Mouse (Mus musculus): ENCODE data around the gene Rassf7. TPM values are rescaled to one million over a fixed set of nuclear protein-coding genes. Genes with fewer than 3 reads are reported as not detected.

Gene Rassf7
- polyA plus RNA-seq, 1 experiment from 2014 or later: 63.7 TPM

DNA sequence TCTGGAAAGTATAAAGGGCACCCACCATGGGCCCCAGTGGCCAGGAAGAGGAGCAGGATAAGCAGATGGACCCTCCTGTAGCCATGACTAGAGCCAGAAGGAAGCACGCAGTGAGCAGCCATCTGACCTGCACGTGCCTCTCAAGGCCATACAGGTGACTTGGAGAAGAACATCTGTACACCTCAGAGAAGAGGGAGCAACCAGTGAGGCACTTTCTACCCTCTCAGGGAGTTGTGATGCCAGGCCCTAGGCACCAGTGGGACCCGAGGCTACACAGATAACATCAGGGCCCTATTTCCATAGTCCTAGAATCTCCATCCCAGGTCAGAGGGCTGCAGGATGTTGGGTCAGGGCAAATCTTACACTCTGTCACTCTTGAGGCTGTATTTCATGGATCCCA is 25.4 kb upstream of the Rassf7 start:
- Histone ChIP-seq H3K36me3 (peaks cover 18% of the 10 kb centered on the region), H3K4me3 (replicated peaks) (no peak overlapping the region), H3K4me1 (replicated peaks) (peaks cover 14% of the 10 kb centered on the region), H3K27ac (no peak overlapping the region), H3K27me3 (replicated peaks) (no peaks in the 10 kb centered on the region), H3K9me3 (no peaks in the 10 kb centered on the region), H3K4me2 (replicated peaks) (no peak overlapping the region), H3K9ac (no peak overlapping the region)
- ATAC-seq: no peak
- WGBS: 87% methylated on average over 3 of the region's 3 CpGs

DNA sequence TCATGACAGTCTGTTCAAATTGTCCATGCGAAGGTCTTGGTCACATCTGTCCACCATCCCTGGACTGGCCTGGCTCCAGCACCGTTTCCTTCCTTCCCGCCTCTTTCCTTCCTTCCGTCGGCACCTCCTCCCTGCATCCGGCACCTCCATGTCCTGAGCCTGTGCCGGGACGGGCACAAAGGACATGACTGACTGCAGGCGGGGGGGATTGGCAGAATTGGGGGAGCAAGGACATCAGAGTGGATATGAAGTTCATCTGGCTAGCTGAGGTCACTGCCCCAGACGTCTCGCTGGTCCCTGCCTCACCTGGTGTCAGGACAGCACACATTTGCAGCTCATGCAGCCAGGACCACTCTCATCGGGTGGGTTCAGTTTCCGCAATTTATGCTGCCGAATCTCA is 24.6 kb upstream of the Rassf7 start:
- peaks cover 18% of the 10 kb centered on the region for H3K36me3 ChIP-seq
- H3K27me3 ChIP-seq (replicated peaks): no peaks in the 10 kb centered on the region
- H3K4me3 ChIP-seq (replicated peaks): no peak overlapping the region
- 84% methylated on average over 14 of the region's 14 CpGs for WGBS
- no peak overlapping the region for H3K27ac ChIP-seq
- H3K9me3 ChIP-seq: no peaks in the 10 kb centered on the region
- peaks cover 17% of the 10 kb centered on the region for H3K4me1 ChIP-seq (replicated peaks)
- H3K9ac ChIP-seq: no peak overlapping the region
- ATAC-seq: no peak
- H3K4me2 ChIP-seq (replicated peaks): no peak overlapping the region

DNA sequence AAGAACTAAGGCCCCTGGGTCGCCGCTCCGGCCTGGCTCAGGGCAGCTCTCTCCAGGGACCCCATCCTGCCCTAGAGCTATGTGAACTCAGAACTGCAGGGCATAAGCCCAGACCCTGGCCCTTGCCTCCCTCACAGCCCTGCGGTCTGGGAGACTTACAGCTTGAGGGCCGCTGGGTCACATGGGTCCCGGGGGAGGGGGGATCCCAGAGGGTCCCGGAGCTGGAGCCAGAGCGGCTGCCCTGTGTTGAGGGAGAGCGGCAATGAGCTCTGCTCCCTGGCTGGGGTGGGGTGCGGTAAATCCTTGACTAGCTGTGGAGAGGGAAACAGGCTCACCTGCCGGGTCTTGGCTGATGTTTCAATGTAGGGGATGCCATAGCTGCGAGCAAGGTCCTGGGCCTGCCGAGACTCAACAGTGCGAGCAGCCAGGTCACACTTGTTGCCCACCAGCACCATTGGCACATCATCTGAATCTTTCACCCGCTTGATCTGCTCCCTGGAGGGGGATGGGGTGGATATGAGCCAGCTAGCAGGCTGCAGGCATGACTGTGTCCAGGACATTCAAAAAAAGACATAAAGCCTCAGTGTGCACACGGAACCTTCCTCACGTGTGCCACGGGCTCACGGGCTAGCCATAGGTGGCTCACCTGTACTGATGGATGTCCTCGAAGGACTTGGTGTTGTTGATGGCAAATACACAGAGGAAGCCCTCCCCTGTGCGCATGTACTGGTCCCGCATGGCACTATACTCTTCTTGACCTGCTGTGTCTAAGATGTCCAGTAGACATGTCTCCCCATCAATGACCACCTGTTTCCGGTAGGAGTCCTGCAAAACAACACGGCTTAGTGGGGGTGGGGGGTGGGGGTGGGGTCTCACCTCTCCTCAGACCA is 23.6 kb upstream of the Rassf7 start:
- Histone ChIP-seq H3K9ac (no peak overlapping the region), H3K9me3 (no peaks in the 10 kb centered on the region), H3K4me1 (replicated peaks) (peaks cover 17% of the 10 kb centered on the region), H3K36me3 (peaks cover 18% of the 10 kb centered on the region), H3K4me3 (replicated peaks) (no peak overlapping the region), H3K4me2 (replicated peaks) (peak overlapping the region; percentile 90), H3K27me3 (replicated peaks) (no peaks in the 10 kb centered on the region), H3K27ac (no peak overlapping the region)
- WGBS: 87% methylated on average over 24 of the region's 24 CpGs
- no peak for ATAC-seq

DNA sequence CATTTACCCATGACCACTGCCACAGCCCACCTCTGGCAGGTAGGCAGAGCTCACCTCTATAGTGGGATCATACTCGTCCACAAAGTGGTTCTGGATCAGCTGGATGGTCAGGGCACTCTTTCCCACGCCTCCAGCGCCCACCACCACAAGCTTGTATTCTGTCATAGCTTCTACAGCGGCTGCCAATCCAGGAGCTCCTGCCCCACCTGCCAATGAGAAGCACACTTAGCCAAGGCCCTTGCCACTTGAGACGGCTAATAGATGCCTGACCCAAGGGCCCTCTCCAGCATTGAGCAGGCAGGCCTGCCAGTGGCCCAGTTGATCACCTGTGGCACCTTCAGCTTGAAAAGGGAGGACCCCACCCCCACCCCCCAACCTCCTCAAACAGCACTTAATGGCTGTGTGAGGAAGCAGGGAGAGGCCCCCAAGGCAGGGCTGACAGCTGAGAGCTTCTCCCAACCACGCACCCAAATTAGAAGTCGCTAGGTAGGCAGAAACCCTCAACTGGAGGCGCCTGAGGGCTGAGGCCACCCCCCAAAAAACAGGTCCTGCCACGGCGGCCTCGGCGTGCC is 22.8 kb upstream of the Rassf7 start:
- 26% methylated on average over 12 of the region's 12 CpGs for WGBS
- Histone ChIP-seq H3K4me1 (replicated peaks) (peaks cover 17% of the 10 kb centered on the region), H3K4me3 (replicated peaks) (peak overlapping the region; percentile 94), H3K36me3 (peaks cover 18% of the 10 kb centered on the region), H3K9me3 (no peaks in the 10 kb centered on the region), H3K27ac (peak overlapping the region; percentile 81; the same call in 1 of the 2 replicates), H3K27me3 (replicated peaks) (no peaks in the 10 kb centered on the region), H3K9ac (peak overlapping the region; percentile 97), H3K4me2 (replicated peaks) (peak overlapping the region; percentile 90)
- no peak for ATAC-seq

DNA sequence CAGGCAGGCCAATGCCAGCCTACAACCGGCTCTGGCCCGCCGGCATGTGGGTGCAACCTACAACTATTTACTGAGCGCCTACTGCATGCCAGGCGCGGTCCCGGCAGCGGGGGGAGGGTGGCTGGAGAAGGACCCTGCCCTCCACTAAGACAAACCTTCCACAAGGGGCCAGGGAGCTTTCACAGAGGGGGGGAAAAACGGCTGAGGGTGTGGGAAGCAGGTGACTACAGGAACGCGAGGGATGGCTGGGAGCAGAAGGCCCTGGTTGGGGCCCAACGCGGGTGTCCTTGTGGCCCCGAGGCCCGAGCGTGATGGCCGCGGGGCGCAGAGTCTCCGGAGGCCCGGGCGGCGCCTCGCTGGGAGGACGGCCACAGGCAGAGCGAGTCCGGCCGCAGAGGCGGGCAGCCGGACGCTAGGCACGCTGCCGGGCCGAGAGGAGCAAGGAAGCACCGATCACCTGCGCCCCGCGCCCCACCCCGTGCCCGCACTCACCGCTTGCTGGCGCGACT is 22.3 kb upstream of the Rassf7 start:
- peak; percentile 11; the same call in 1 of the 2 replicates for ATAC-seq
- Histone ChIP-seq H3K27me3 (replicated peaks) (no peaks in the 10 kb centered on the region), H3K4me2 (replicated peaks) (peak overlapping the region; percentile 90), H3K9me3 (no peaks in the 10 kb centered on the region), H3K4me1 (replicated peaks) (peaks cover 17% of the 10 kb centered on the region), H3K36me3 (peaks cover 18% of the 10 kb centered on the region), H3K9ac (peak overlapping the region; percentile 97), H3K27ac (peak overlapping the region; percentile 81), H3K4me3 (replicated peaks) (peak overlapping the region; percentile 94)
- WGBS: 1% methylated on average over 27 of the region's 43 CpGs

DNA sequence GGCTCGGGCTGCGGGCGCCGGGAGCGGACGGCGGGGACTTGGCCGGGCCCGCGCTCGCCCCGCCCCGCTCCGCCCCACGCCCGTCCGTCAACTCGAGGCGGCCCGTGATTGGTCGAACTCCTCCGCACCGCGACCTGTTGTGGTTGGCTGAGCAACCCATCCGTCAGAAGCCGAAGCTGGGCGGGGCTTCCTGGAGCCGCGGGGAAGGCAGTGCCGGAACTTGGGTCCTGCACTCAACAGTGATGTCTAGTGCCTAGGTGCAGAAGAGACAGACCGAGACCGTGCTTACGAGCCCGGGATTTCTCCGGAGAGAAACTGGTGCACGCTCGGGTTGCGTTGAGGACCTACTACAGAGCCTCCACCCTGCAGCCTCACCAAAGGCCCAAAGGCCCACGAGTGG is 21.7 kb upstream of the Rassf7 start, which contains the start of the genes Hras and Lrrc56:
TSS of gene Hras (minus strand) at position 58 of the 400 bp plus-strand sequence.
TSS of gene Lrrc56 (plus strand) at position 210 of the 400 bp plus-strand sequence.
- Histone ChIP-seq H3K4me1 (replicated peaks) (peaks cover 17% of the 10 kb centered on the region), H3K36me3 (peaks cover 18% of the 10 kb centered on the region), H3K9me3 (no peaks in the 10 kb centered on the region), H3K4me3 (replicated peaks) (peak within 1 kb of the TSS; percentile 94), H3K27me3 (replicated peaks) (no peaks in the 10 kb centered on the region), H3K27ac (peak within 1 kb of the TSS; percentile 88), H3K9ac (peak within 1 kb of the TSS; percentile 97), H3K4me2 (replicated peaks) (peak within 1 kb of the TSS; percentile 97)
- under 1% methylated on average over 39 of the region's 39 CpGs for WGBS
- ATAC-seq: peak; percentile 96

DNA sequence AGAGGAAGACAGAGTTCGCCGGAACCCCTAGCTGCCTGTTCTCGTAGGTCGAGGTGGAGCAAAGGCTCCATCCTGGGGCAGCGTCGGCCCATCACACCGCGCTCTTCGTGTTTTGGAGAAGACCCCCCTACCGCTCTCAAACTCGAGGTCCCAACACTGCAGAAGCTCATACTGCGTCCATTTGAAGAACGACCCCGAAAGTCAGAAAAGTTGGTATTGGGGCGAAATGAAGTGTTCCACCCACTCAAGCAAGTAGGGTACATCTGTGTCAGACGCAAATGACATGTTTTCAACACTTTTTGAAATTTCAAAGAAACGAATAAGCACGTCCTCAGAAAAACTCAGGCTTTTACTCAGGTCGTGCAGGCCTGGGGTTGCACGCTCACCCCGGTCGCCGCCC is 21.3 kb upstream of the Rassf7 start:
- Histone ChIP-seq H3K4me1 (replicated peaks) (peaks cover 17% of the 10 kb centered on the region), H3K9ac (peak overlapping the region; percentile 51), H3K4me2 (replicated peaks) (peak overlapping the region; percentile 97), H3K36me3 (peaks cover 18% of the 10 kb centered on the region), H3K4me3 (replicated peaks) (peak overlapping the region; percentile 94), H3K27ac (peak overlapping the region; percentile 88), H3K9me3 (no peaks in the 10 kb centered on the region), H3K27me3 (replicated peaks) (no peaks in the 10 kb centered on the region)
- under 1% methylated on average over 23 of the region's 23 CpGs for WGBS
- no peak for ATAC-seq

DNA sequence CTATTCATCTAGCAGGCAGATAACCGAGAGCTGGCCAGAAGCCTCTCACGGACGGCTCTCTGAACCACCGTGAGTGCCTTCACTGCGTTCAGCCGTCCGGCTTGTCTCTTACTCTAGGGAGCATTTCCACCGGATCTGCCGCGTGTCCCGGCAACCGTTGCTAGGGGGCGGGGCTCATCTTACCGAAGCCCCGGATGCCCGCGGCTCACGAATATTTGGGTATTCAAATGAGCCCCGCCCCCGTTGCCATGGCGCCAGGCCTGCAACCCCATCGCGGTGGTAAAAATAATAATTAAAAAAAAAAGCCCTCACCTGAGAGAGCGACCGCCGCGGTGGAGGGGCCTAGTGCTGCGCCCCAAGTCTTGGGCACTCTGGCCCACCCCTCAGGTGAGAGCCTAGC is 20.8 kb upstream of the Rassf7 start:
- peak; percentile 27 for ATAC-seq
- Histone ChIP-seq H3K4me2 (replicated peaks) (peak overlapping the region; percentile 97), H3K4me3 (replicated peaks) (peak overlapping the region; percentile 94), H3K27ac (peak overlapping the region; percentile 88), H3K9me3 (no peaks in the 10 kb centered on the region), H3K4me1 (replicated peaks) (peaks cover 17% of the 10 kb centered on the region), H3K9ac (peak overlapping the region; percentile 51), H3K36me3 (peaks cover 18% of the 10 kb centered on the region), H3K27me3 (replicated peaks) (no peaks in the 10 kb centered on the region)
- 0% methylated on average over 28 of the region's 28 CpGs for WGBS

DNA sequence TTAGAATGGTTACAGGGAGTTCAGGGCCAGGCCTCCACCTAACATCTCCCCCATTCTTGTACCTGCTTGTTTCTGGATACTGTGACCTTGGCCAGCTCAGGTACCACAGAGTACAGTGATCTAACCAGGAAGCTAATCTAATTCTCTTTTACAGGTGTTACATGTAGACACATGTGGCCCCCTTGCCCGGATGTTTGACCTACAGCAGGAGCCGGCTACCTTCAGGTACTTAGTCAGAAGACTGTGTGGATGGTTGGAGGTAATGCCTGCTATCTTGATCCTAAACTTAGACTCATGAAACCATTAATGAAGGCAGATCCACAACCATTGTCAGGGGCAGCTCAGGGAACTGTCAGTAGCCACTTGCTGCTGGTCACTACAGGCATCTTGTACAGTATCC is 19.9 kb upstream of the Rassf7 start:
- no peaks in the 10 kb centered on the region for H3K9me3 ChIP-seq
- no peak overlapping the region; the same call in 1 of the 2 replicates for H3K4me2 ChIP-seq (replicated peaks)
- H3K27ac ChIP-seq: no peak overlapping the region
- H3K4me3 ChIP-seq (replicated peaks): no peak overlapping the region
- WGBS: 75% methylated on average over 2 of the region's 2 CpGs
- H3K27me3 ChIP-seq (replicated peaks): no peaks in the 10 kb centered on the region
- no peak for ATAC-seq
- H3K4me1 ChIP-seq (replicated peaks): peaks cover 17% of the 10 kb centered on the region
- H3K36me3 ChIP-seq: peaks cover 11% of the 10 kb centered on the region
- no peak overlapping the region for H3K9ac ChIP-seq

DNA sequence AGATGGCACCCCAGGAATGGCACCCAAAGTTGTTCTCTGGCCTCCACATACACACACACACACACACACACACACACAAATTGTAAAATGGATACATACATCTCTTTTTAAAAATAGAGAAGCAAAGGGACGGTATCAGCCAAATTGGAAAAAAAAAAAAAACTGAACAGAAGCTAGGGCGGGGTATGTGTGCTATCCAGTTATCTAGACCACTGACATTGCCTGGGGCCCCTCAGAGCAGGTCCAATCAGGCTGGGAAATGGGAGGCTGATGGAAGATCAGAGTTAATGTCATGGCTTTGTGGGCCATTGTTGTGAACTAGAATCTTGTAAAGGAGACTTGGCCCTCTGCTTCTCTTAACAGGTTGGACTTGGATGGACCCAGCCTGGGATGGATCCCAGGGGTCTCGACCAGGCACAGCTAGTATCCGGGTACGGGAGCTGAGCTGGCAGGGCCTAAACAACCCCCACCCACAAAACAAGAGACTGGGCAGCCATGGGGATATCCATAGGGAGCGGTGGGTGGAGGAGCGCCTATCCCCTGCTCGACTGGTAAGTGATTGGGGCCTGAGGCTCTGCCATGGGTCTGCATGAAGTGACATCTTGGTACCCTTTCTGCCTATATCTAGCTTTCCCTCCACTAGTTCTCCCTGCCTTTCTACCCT is 18.9 kb upstream of the Rassf7 start:
- Histone ChIP-seq H3K9ac (no peak overlapping the region), H3K4me2 (replicated peaks) (no peak overlapping the region), H3K36me3 (peaks cover 3% of the 10 kb centered on the region; the same call in 1 of the 2 replicates), H3K27ac (no peak overlapping the region), H3K9me3 (no peaks in the 10 kb centered on the region), H3K27me3 (replicated peaks) (no peaks in the 10 kb centered on the region), H3K4me3 (replicated peaks) (no peak overlapping the region), H3K4me1 (replicated peaks) (peaks cover 17% of the 10 kb centered on the region)
- WGBS: 94% methylated on average over 8 of the region's 8 CpGs
- ATAC-seq: no peak

DNA sequence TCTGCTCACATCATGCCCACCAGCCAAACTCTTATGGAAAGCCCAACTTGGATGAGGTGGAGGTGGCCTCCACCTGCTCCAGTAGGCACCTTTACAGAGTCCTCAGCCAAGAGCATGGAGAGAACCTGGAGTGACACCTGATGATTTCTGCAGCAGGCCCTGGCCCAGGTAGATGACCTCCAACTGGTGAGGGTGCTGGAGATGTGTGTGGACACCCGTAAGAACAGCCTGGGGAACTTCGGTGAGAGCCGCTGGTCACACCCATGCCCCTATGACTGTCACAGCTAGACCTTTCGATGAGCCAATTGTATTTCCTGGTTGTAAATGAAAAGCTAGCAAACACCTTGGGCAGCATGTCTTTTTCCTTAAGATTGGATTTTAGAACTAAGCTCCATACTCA is 17.5 kb upstream of the Rassf7 start:
- H3K9ac ChIP-seq: no peak overlapping the region
- no peaks in the 10 kb centered on the region for H3K36me3 ChIP-seq
- no peak for ATAC-seq
- no peaks in the 10 kb centered on the region for H3K27me3 ChIP-seq (replicated peaks)
- H3K4me3 ChIP-seq (replicated peaks): no peak overlapping the region
- H3K9me3 ChIP-seq: no peaks in the 10 kb centered on the region
- peaks cover 7% of the 10 kb centered on the region for H3K4me1 ChIP-seq (replicated peaks)
- H3K4me2 ChIP-seq (replicated peaks): no peak overlapping the region
- H3K27ac ChIP-seq: no peak overlapping the region
- WGBS: 75% methylated on average over 4 of the region's 4 CpGs

DNA sequence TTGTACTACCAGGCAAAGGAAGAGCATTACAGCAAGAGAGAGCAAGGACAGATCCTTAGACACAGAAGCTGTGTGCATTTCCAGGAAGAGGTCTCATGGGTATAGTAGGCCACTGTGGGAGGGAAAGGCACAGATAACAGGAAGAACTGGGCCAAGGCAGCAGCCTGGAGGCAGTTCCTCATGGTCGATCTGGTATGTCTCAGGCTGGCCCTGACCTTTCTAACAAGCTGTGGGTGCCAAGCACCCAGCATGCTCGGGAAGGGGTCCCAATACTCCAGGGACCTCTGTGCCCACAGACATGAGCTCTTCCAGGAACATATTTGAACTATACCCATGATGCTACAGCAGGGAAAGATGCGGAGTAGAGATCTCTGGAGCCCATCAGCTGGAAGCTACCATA is 11.1 kb upstream of the Rassf7 start:
- WGBS: 79% methylated on average over 3 of the region's 3 CpGs

More for the DNA sequence above, 11.1 kb upstream of the Rassf7 start:
- Histone ChIP-seq H3K4me2 (replicated peaks) (no peak overlapping the region), H3K36me3 (no peaks in the 10 kb centered on the region), H3K27me3 (replicated peaks) (no peaks in the 10 kb centered on the region), H3K4me1 (replicated peaks) (no peaks in the 10 kb centered on the region), H3K27ac (no peak overlapping the region), H3K9ac (no peak overlapping the region), H3K4me3 (replicated peaks) (no peak overlapping the region), H3K9me3 (no peaks in the 10 kb centered on the region)
- no peak for ATAC-seq
